Mouse (Mus musculus): ENCODE results near the gene Herpud1.
"Not testable (repeated sequence)": the region's sequence is repeated elsewhere in the genome, so short reads cannot be mapped to it uniquely, and the experiment has no call there.

- 0 out of 2 replicates have a peak, but pooled peaks have one; percentile 14 for TF ChIP-seq CTCF (conservative IDR thresholded peaks at IDR 0.05; ENCODE audit: insufficient read depth, insufficient read length, low read depth, low read length)
- not testable (repeated sequence) for TF ChIP-seq POLR2A (IDR thresholded peaks at IDR 0.05; ENCODE audit: low read depth, low read length)
Measured at GRCm38 (mm10) chr8:94399957-94400356, 13.7 kb downstream of the Herpud1 start.
